Mouse (Mus musculus) erythroblast, embryonic 14.5 days (primary cell): ENCODE results near the gene Acot4.

Experiments
- GATA1 ChIP-seq: IDR thresholded peaks from 2 replicates; pipeline ENCODE4 v1.6.1; 2012; ENCODE audit warnings: low read length, inconsistent platforms, mixed read lengths
- TAL1 ChIP-seq: IDR thresholded peaks from 3 replicates; pipeline ENCODE4 v1.6.1; 2012; ENCODE audit warnings: low read length, inconsistent platforms, mixed read lengths

GRCm38 (mm10) chr12:84044045-84044444 is 5.9 kb downstream of the Acot4 start:
- TF ChIP-seq GATA1 (no peak), TAL1 (no peak)
